Mouse (Mus musculus): ENCODE results near the gene Edem3. TPM values are rescaled to one million over a fixed set of nuclear protein-coding genes. Genes with fewer than 3 reads are reported as not detected.

The Edem3 gene
- polyA plus RNA-seq, 1 experiment from 2014 or later: 21.7 TPM

- Histone ChIP-seq H3K9me3 (ENCODE audit: control insufficient read depth, low read length) (no peaks in the 10 kb centered on the region), H3K36me3 (ENCODE audit: control insufficient read depth, insufficient read depth, low read length) (no peaks in the 10 kb centered on the region), H3K4me2 (replicated peaks; ENCODE audit: low read depth, low read length) (no peak overlapping the region), H3K27ac (ENCODE audit: low read depth, low read length) (no peak overlapping the region), H3K4me3 (ENCODE audit: low read length) (no peak overlapping the region), H3K4me1 (ENCODE audit: control insufficient read depth, insufficient read depth, low read length) (no peaks in the 10 kb centered on the region), H3K27me3 (ENCODE audit: control insufficient read depth, insufficient read depth, low read length) (no peaks in the 10 kb centered on the region), H3K9ac (ENCODE audit: low read depth, low read length) (no peak overlapping the region)
- no peak for ATAC-seq (ENCODE audit: low FRiP score, low TSS enrichment)
- WGBS: 75% methylated on average over 17 of the region's 17 CpGs
Measured at GRCm38 (mm10) chr1:151845252-151845832, 90.2 kb downstream of the Edem3 start.

- Histone ChIP-seq H3K4me2 (replicated peaks; ENCODE audit: low read depth, low read length) (no peak overlapping the region), H3K27ac (ENCODE audit: low read depth, low read length) (no peak overlapping the region), H3K4me3 (ENCODE audit: low read length) (no peak overlapping the region), H3K27me3 (ENCODE audit: control insufficient read depth, insufficient read depth, low read length) (no peaks in the 10 kb centered on the region), H3K9ac (ENCODE audit: low read depth, low read length) (no peak overlapping the region), H3K36me3 (ENCODE audit: control insufficient read depth, insufficient read depth, low read length) (no peaks in the 10 kb centered on the region), H3K4me1 (ENCODE audit: control insufficient read depth, insufficient read depth, low read length) (no peaks in the 10 kb centered on the region), H3K9me3 (ENCODE audit: control insufficient read depth, low read length) (no peaks in the 10 kb centered on the region)
- 62% methylated on average over 19 of the region's 19 CpGs for WGBS
- ATAC-seq (ENCODE audit: low FRiP score, low TSS enrichment): no peak
Measured at GRCm38 (mm10) chr1:151845926-151846782, 91.0 kb downstream of the Edem3 start.

- H3K27ac ChIP-seq (ENCODE audit: low read depth, low read length): no peak overlapping the region
- whole genome bisulfite sequencing: 92% methylated on average over 2 of the region's 2 CpGs
Measured at GRCm38 (mm10) chr1:151848286-151848685, 93.1 kb downstream of the Edem3 start.

GRCm38 (mm10) chr1:151849993-151850608, 94.9 kb downstream of the Edem3 start:
- Histone ChIP-seq H3K9ac (ENCODE audit: low read depth, low read length) (no peak overlapping the region), H3K27me3 (ENCODE audit: control insufficient read depth, insufficient read depth, low read length) (no peaks in the 10 kb centered on the region), H3K4me2 (replicated peaks; ENCODE audit: low read depth, low read length) (no peak overlapping the region), H3K4me3 (ENCODE audit: low read length) (no peak overlapping the region), H3K36me3 (ENCODE audit: control insufficient read depth, insufficient read depth, low read length) (no peaks in the 10 kb centered on the region), H3K27ac (ENCODE audit: low read depth, low read length) (no peak overlapping the region), H3K4me1 (ENCODE audit: control insufficient read depth, insufficient read depth, low read length) (no peaks in the 10 kb centered on the region), H3K9me3 (ENCODE audit: control insufficient read depth, low read length) (no peaks in the 10 kb centered on the region)
- no peak for ATAC-seq (ENCODE audit: low FRiP score, low TSS enrichment)
- WGBS: 85% methylated on average over 16 of the region's 16 CpGs

More at GRCm38 (mm10) chr1:151848286-151848685, 93.1 kb downstream of the Edem3 start:
- Histone ChIP-seq H3K36me3 (ENCODE audit: control insufficient read depth, insufficient read depth, low read length) (no peaks in the 10 kb centered on the region), H3K27me3 (ENCODE audit: control insufficient read depth, insufficient read depth, low read length) (no peaks in the 10 kb centered on the region), H3K4me2 (replicated peaks; ENCODE audit: low read depth, low read length) (no peak overlapping the region), H3K4me1 (ENCODE audit: control insufficient read depth, insufficient read depth, low read length) (no peaks in the 10 kb centered on the region), H3K4me3 (ENCODE audit: low read length) (no peak overlapping the region), H3K9ac (ENCODE audit: low read depth, low read length) (no peak overlapping the region), H3K9me3 (ENCODE audit: control insufficient read depth, low read length) (no peaks in the 10 kb centered on the region)
- no peak for ATAC-seq (ENCODE audit: low FRiP score, low TSS enrichment)

- Histone ChIP-seq H3K4me2 (replicated peaks; ENCODE audit: low read depth, low read length) (no peak overlapping the region), H3K4me1 (ENCODE audit: control insufficient read depth, insufficient read depth, low read length) (no peaks in the 10 kb centered on the region), H3K27me3 (ENCODE audit: control insufficient read depth, insufficient read depth, low read length) (no peaks in the 10 kb centered on the region), H3K4me3 (ENCODE audit: low read length) (no peak overlapping the region), H3K27ac (ENCODE audit: low read depth, low read length) (no peak overlapping the region), H3K9me3 (ENCODE audit: control insufficient read depth, low read length) (no peaks in the 10 kb centered on the region), H3K36me3 (ENCODE audit: control insufficient read depth, insufficient read depth, low read length) (no peaks in the 10 kb centered on the region), H3K9ac (ENCODE audit: low read depth, low read length) (no peak overlapping the region)
- WGBS: 85% methylated on average over 20 of the region's 20 CpGs
- no peak for ATAC-seq (ENCODE audit: low FRiP score, low TSS enrichment)
Measured at GRCm38 (mm10) chr1:151851051-151851848, 96.1 kb downstream of the Edem3 start.

GRCm38 (mm10) chr1:151851976-151852375, 96.8 kb downstream of the Edem3 start:
- no peaks in the 10 kb centered on the region for H3K9me3 ChIP-seq (ENCODE audit: control insufficient read depth, low read length)
- ATAC-seq (ENCODE audit: low FRiP score, low TSS enrichment): no peak
- H3K4me3 ChIP-seq (ENCODE audit: low read length): no peak overlapping the region
- H3K27ac ChIP-seq (ENCODE audit: low read depth, low read length): no peak overlapping the region
- 78% methylated on average over 3 of the region's 3 CpGs for WGBS
- H3K4me1 ChIP-seq (ENCODE audit: control insufficient read depth, insufficient read depth, low read length): no peaks in the 10 kb centered on the region
- no peaks in the 10 kb centered on the region for H3K27me3 ChIP-seq (ENCODE audit: control insufficient read depth, insufficient read depth, low read length)
- no peaks in the 10 kb centered on the region for H3K36me3 ChIP-seq (ENCODE audit: control insufficient read depth, insufficient read depth, low read length)
- no peak overlapping the region for H3K9ac ChIP-seq (ENCODE audit: low read depth, low read length)
- H3K4me2 ChIP-seq (replicated peaks; ENCODE audit: low read depth, low read length): no peak overlapping the region

- no peak overlapping the region for H3K4me3 ChIP-seq (ENCODE audit: low read length)
- H3K9me3 ChIP-seq (ENCODE audit: control insufficient read depth, low read length): no peaks in the 10 kb centered on the region
- ATAC-seq (ENCODE audit: low FRiP score, low TSS enrichment): no peak
- no peaks in the 10 kb centered on the region for H3K27me3 ChIP-seq (ENCODE audit: control insufficient read depth, insufficient read depth, low read length)
- H3K36me3 ChIP-seq (ENCODE audit: control insufficient read depth, insufficient read depth, low read length): no peaks in the 10 kb centered on the region
- no peak overlapping the region for H3K27ac ChIP-seq (ENCODE audit: low read depth, low read length)
- 53% methylated on average over 1 of the region's 1 CpGs for WGBS
- no peaks in the 10 kb centered on the region for H3K4me1 ChIP-seq (ENCODE audit: control insufficient read depth, insufficient read depth, low read length)
- no peak overlapping the region for H3K4me2 ChIP-seq (replicated peaks; ENCODE audit: low read depth, low read length)
- no peak overlapping the region for H3K9ac ChIP-seq (ENCODE audit: low read depth, low read length)
Measured at GRCm38 (mm10) chr1:151855561-151855960, 100.4 kb downstream of the Edem3 start.

GRCm38 (mm10) chr1:151858474-151858873, 103.3 kb downstream of the Edem3 start:
- no peaks in the 10 kb centered on the region for H3K4me1 ChIP-seq (ENCODE audit: control insufficient read depth, insufficient read depth, low read length)
- no peak overlapping the region for H3K27ac ChIP-seq (ENCODE audit: low read depth, low read length)
- no peaks in the 10 kb centered on the region for H3K27me3 ChIP-seq (ENCODE audit: control insufficient read depth, insufficient read depth, low read length)
- H3K9me3 ChIP-seq (ENCODE audit: control insufficient read depth, low read length): no peaks in the 10 kb centered on the region
- no peak overlapping the region for H3K9ac ChIP-seq (ENCODE audit: low read depth, low read length)
- H3K36me3 ChIP-seq (ENCODE audit: control insufficient read depth, insufficient read depth, low read length): no peaks in the 10 kb centered on the region
- 94% methylated on average over 1 of the region's 1 CpGs for whole genome bisulfite sequencing
- no peak for ATAC-seq (ENCODE audit: low FRiP score, low TSS enrichment)
- H3K4me2 ChIP-seq (replicated peaks; ENCODE audit: low read depth, low read length): no peak overlapping the region
- H3K4me3 ChIP-seq (ENCODE audit: low read length): no peak overlapping the region

All from kidney, embryonic 14.5 days (tissue).